Mouse (Mus musculus) heart, embryonic 14.5 days (tissue): ENCODE data around the gene Fhl2. TPM values are rescaled to one million over a fixed set of nuclear protein-coding genes. Genes with fewer than 3 reads are reported as not detected.

Experiments used
- ATAC-seq: fragments of 200-750 bp; cut with Nextera tagmentation; 2 replicates; pipeline ENCODE4 v1.8.0; 2017; ENCODE audit warnings: low read depth, moderate TSS enrichment; ENCODE audit not compliant: insufficient number of reproducible peaks, insufficient read depth, low FRiP score
- H3K27ac ChIP-seq, 2 experiments: fragments of 200-500 bp in 1 of 2; fragments of 300-500 bp in 1 of 2; sonication (generic) in 1 of 2; replicated peaks in 1 of 2; 2 replicates each; pipeline ENCODE4 v1.5.1; 2012 to 2014; ENCODE audit warnings: low read depth in 2 of 2, low read length in 2 of 2, control low read depth in 1 of 2, mild to moderate bottlenecking in 1 of 2, mixed read lengths in 1 of 2; ENCODE audit not compliant: control insufficient read depth in 1 of 2, insufficient read depth in 1 of 2
- H3K27me3 ChIP-seq: fragments of 300-500 bp; sonication (generic); 2 replicates; pipeline ENCODE4 v1.6.1; 2014; ENCODE audit warnings: mild to moderate bottlenecking, low read length, control low read depth; ENCODE audit not compliant: control insufficient read depth, insufficient read depth
- H3K36me3 ChIP-seq: fragments of 300-500 bp; sonication (generic); 2 replicates; pipeline ENCODE4 v1.6.1; 2014; ENCODE audit warnings: mild to moderate bottlenecking, control low read depth, low read length, mixed read lengths; ENCODE audit not compliant: control insufficient read depth, insufficient read depth
- H3K4me1 ChIP-seq, 2 experiments: fragments of 200-500 bp in 1 of 2; fragments of 300-500 bp in 1 of 2; sonication (generic) in 1 of 2; 2 replicates each; pipeline ENCODE4 v1.6.1; 2012 to 2014; ENCODE audit warnings: low read length in 2 of 2, control low read depth in 1 of 2, mixed read lengths in 1 of 2; ENCODE audit not compliant: control insufficient read depth in 2 of 2, insufficient read depth in 2 of 2
- H3K4me2 ChIP-seq: fragments of 300-500 bp; sonication (generic); 2 replicates; pipeline ENCODE4 v1.6.1; 2014; ENCODE audit warnings: mild to moderate bottlenecking, low read length
- H3K4me3 ChIP-seq, 2 experiments: fragments of 200-500 bp in 1 of 2; fragments of 300-500 bp in 1 of 2; sonication (generic) in 1 of 2; 2 replicates each; pipeline ENCODE4 v1.5.1; 2012 to 2014; ENCODE audit warnings: low read length in 2 of 2, mild to moderate bottlenecking in 2 of 2, control low read depth in 1 of 2, low read depth in 1 of 2, moderate library complexity in 1 of 2; ENCODE audit not compliant: control insufficient read depth in 1 of 2, insufficient read depth in 1 of 2
- H3K9ac ChIP-seq: fragments of 300-500 bp; sonication (generic); 2 replicates; pipeline ENCODE4 v1.6.1; 2014; ENCODE audit warnings: mild to moderate bottlenecking, low read length
- H3K9me3 ChIP-seq: fragments of 300-500 bp; sonication (generic); 2 replicates; pipeline ENCODE4 v1.6.1; 2016; ENCODE audit warnings: low read length, control low read depth; ENCODE audit not compliant: control insufficient read depth
- WGBS: fragments of 180-500 bp; shearing (Covaris S2); extraction: QIAGEN DNeasy Blood & Tissue Kit; methylation state at CpG from one replicate; pipeline ENCODE4 v1.1.7; 2014; 5-methylcytosine and 5-hydroxymethylcytosine counted together
- polyA plus RNA-seq: library from polyadenylated mRNA; unstranded; fragments of >200 nt; fragmentation: Nextera tagmentation; extraction: Ambion mirVana; gene quantifications from 2 replicates; pipeline ENCODE4 v1.2.1, GENCODE M21; 2014

Gene Fhl2
- polyA plus RNA-seq, 1 experiment from 2014 or later = 358 TPM

- 75% methylated on average over 2 of the region's 2 CpGs for WGBS
Observed at GRCm38 (mm10) chr1:43112882-43113281, 83.9 kb downstream of the Fhl2 start.

GRCm38 (mm10) chr1:43110556-43110955 lies 86.2 kb downstream of the Fhl2 start:
- Histone ChIP-seq H3K4me3 (no peak overlapping the region), H3K9ac (no peak overlapping the region), H3K4me1 (peaks cover 0 to 7% of the 10 kb centered on the region in 2 experiments; a peak in 1 of 4 replicates), H3K27ac (no peak overlapping the region), H3K36me3 (peaks cover 68% of the 10 kb centered on the region), H3K9me3 (no peaks in the 10 kb centered on the region), H3K4me2 (no peak overlapping the region), H3K27me3 (no peaks in the 10 kb centered on the region)
- WGBS = 47% methylated on average over 4 of the region's 4 CpGs
- ATAC-seq = no peak

More at GRCm38 (mm10) chr1:43112882-43113281, 83.9 kb downstream of the Fhl2 start:
- no peak overlapping the region for H3K9ac ChIP-seq
- H3K27ac ChIP-seq = no peak overlapping the region
- no peak overlapping the region for H3K4me2 ChIP-seq
- no peak overlapping the region for H3K4me3 ChIP-seq
- H3K27me3 ChIP-seq = no peaks in the 10 kb centered on the region
- ATAC-seq = no peak
- H3K9me3 ChIP-seq = no peaks in the 10 kb centered on the region
- H3K4me1 ChIP-seq = peaks cover 0 to 7% of the 10 kb centered on the region in 2 experiments; a peak in 1 of 4 replicates
- H3K36me3 ChIP-seq = peaks cover 65% of the 10 kb centered on the region

- no peak for ATAC-seq
- no peaks in the 10 kb centered on the region for H3K27me3 ChIP-seq
- no peak overlapping the region for H3K27ac ChIP-seq
- peaks cover 57% of the 10 kb centered on the region for H3K36me3 ChIP-seq
- H3K4me2 ChIP-seq = no peak overlapping the region
- 76% methylated on average over 2 of the region's 2 CpGs for WGBS
- no peaks in the 10 kb centered on the region for H3K9me3 ChIP-seq
- no peak overlapping the region for H3K4me3 ChIP-seq
- H3K9ac ChIP-seq = no peak overlapping the region
- peaks cover 0 to 5% of the 10 kb centered on the region in 2 experiments; a peak in 1 of 4 replicates for H3K4me1 ChIP-seq
Observed at GRCm38 (mm10) chr1:43108729-43109128, 88.1 kb downstream of the Fhl2 start.

- under 1% methylated on average over 57 of the region's 57 CpGs for WGBS
- Histone ChIP-seq H3K4me3 (peak within 1 kb of the TSS; percentile 81 to 99), H3K27me3 (no peaks in the 10 kb centered on the region), H3K27ac (peak within 1 kb of the TSS; percentile 99), H3K9ac (peak within 1 kb of the TSS; percentile 97), H3K9me3 (no peaks in the 10 kb centered on the region), H3K36me3 (peaks cover 29% of the 10 kb centered on the region), H3K4me2 (peak within 1 kb of the TSS; percentile 89), H3K4me1 (peaks cover 2 to 14% of the 10 kb centered on the region in 2 experiments; a peak in 3 of 4 replicates)
- peak; percentile 96 for ATAC-seq
Observed at GRCm38 (mm10) chr1:43098031-43098984, 98.5 kb downstream of the Fhl2 start, which contains the start of the genes Tgfbrap1 and AI597479. Tgfbrap1 (minus strand) TSS chr1:43098637. AI597479 (plus strand) TSS chr1:43098710.

GRCm38 (mm10) chr1:43094206-43094605 lies 102.6 kb downstream of the Fhl2 start:
- Histone ChIP-seq H3K27ac (no peak overlapping the region), H3K4me3 (no peak overlapping the region), H3K9me3 (no peaks in the 10 kb centered on the region), H3K36me3 (peaks cover 8% of the 10 kb centered on the region; the same call in 1 of the 2 replicates), H3K27me3 (no peaks in the 10 kb centered on the region), H3K4me2 (no peak overlapping the region), H3K4me1 (peaks cover 4 to 21% of the 10 kb centered on the region in 2 experiments), H3K9ac (no peak overlapping the region)
- WGBS = 89% methylated on average over 2 of the region's 2 CpGs
- ATAC-seq = no peak

- Histone ChIP-seq H3K27ac (peak overlapping the region; percentile 66 to 86), H3K4me2 (peak overlapping the region; percentile 88), H3K36me3 (peaks cover 8% of the 10 kb centered on the region; the same call in 1 of the 2 replicates), H3K27me3 (no peaks in the 10 kb centered on the region), H3K9ac (peak overlapping the region; percentile 92), H3K4me3 (peak overlapping the region; percentile 82 to 88), H3K4me1 (peaks cover 4 to 17% of the 10 kb centered on the region in 2 experiments), H3K9me3 (no peaks in the 10 kb centered on the region)
- peak; percentile 80 for ATAC-seq
- under 1% methylated on average over 76 of the region's 102 CpGs for WGBS
Observed at GRCm38 (mm10) chr1:43092056-43093015, 104.4 kb downstream of the Fhl2 start.
